Mouse (Mus musculus) heart, postnatal 36 days (tissue): ENCODE measurements around the gene Gys1. TPM values are rescaled to one million over a fixed set of nuclear protein-coding genes. Genes with fewer than 3 reads are reported as not detected.
A peak's percentile ranks its signal among the peaks of the same experiment; 100 is the strongest.
"Not testable (repeated sequence)": the region's sequence is repeated elsewhere in the genome, so short reads cannot be mapped to it uniquely, and the experiment has no call there.

Experiments used
- DNase-seq, 2 experiments: peaks; one replicate each; pipeline ENCODE4 v3.0.0; 2021 to 2022
- intact Hi-C: fragments of 180-260 bp; cut with DNase I; formaldehyde crosslinking; loops from one replicate; pipeline ENCODE4 v1.15.1; 2025
- total RNA-seq, 2 experiments: library from RNA; stranded (reverse); gene quantifications; 2 replicates each; pipeline ENCODE4 v1.2.3; 2021

The Gys1 gene
- total RNA-seq, 2 experiments from 2014 or later = 96.0 to 102 TPM

DNA sequence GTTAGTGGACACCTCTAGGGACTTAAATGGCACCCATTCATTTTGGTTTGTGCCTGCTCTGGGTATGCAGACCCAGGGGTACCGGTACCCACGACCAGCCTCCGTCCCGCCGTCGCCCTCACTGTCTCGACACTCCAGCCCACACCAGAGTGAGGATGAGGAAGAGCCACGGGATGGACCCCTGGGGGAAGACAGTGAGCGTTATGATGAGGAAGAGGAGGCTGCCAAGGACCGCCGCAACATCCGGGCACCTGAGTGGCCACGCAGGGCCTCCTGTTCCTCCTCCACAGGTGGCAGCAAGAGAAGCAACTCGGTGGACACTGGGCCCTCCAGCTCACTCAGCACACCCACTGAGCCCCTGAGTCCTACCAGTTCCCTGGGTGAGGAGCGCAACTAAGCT is 20.3 kb downstream of the Gys1 start:
- intact Hi-C loops = no loop called here
- no peak for DNase-seq

DNA sequence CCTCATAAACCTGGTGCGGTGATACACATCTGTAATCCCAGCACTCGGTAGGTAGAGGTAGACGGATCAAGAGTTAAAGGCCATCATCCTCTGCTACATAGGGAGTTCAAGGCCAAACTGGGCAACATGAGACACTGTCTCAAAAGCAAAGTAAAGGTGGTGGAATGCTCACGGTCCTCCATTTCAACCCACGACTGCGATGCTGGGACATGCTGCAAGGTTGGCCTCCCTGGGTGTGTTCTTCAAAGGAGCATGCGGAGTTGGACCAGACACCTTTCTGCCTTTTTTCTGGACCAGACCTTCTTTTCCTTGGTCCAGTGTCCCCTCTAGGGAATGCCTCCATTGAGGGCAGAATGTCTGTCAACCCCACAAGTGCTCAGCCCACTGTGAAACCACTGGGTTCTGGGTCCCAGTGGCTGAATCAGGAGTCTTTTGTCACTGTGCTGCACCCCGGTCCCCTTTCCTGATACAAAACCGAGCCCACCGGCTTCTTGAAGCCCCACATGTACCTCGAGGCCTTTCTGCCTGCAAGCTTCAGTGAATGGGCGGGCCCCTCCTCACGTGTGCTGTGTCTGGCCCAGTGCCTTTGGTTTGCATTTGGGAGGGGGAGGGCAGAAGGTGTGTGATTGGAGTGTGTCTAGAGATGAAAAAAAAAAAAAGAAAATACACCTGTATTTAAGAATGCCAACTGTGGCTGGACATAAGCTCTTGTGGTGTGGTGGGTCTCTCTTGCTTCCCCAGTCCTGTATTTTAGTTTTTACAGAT is 21.5 kb downstream of the Gys1 start:
- DNase-seq = no peak
- intact Hi-C loops = no loop called here

DNA sequence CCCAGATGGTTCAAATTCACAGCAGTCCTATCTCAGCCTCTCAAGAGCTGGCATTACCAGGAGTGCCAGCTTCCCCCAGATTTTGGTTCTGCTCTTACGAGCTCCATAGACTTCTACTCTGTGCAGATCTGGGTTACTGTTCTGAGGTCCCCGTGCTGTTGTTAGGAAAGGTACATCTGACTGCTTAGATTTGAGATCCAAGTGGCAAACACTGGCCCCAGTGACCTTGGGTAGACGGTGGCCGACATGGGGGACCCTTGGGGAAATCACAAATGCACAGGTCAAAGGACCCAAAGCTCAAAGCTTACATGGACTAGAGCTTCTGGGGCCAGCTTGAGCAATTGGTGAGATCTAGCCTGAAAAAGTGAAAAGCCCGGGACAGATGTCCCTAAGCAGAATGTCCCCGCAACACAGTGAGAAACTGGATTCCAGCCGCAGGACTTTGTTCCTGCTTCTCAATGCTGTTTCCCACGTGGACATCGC is 22.1 kb downstream of the Gys1 start:
- no peak for DNase-seq
- intact Hi-C loops = no loop called here

DNA sequence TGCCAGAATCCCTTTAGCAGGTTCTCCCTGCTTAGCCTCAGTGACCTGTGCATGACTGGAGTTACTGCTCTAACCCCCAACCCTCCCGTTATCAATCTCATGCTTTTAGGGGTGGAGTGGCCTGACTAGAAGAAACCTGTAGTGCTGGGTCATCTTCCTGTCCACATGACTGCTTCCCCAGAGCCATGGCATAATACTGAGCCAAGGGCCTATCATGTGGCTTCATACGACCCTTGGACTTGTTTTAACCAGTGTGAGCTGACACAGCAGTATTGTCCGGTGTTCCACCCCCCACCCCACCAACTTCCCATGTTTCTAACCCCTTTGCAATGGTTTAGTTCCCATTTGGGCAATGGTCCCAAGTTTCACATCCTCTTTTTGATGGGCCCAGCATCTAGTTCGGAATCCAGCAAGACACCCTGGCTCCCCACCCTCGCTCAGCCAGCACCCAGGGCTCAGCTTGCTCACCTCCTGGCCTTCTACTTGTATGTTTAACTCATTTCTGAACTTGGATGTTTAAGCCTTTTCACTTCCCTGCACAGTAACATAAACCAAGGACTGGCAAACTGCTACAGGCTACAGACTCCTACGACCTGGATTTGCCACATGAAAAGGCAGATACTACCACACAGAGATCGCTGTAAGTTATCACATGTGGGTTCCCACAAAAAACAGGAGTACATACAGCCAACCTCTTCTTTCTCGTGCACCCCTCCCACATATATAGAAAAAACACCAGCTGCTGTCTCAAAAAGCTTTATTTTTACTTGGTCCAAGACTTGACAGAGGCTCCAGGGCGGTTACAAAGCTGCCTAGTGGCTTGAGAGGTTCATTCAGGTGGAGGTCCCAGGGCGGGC is 22.8 kb downstream of the Gys1 start:
- intact Hi-C loops = no loop called here

DNA sequence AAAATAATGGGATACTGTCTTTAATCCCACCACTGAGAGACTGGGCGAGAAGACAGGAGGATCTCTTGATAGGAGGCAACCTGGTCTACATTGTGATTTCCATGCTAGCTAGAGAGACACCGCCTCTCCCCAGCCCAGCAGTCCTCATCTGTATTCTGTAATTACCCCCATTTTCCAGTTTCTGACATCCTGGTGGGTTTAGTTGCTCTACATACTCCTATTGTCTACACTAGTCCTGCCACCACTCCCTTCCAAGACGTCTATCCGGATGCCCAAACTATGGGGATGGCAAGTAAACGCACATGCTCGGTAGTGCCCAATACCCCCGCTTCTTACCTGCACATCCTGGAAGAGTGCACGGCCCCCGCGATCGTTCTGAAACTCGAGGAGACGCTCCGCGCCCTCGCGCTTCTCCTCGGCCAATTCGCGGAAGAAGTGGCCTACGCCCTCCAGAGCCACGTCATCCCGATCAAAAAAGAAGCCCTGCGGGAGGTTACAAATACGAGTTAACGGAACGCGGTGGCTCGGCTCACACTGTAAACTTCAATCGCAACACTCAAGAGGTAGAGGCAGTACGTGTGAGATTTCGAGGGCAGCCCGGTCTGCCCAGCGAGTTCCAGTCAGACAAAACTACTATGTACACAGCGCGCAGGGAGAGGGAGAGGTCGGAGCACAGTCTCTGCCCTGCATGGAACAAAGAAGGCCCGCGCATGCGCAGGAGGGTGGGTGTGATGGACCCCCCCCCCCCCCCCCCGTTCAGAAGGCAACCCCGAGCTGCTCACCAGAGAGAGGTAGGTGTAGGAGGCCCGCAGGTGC is 24.3 kb downstream of the Gys1 start:
- intact Hi-C loops = no loop called here

More for the DNA sequence above, 22.8 kb downstream of the Gys1 start:
- DNase-seq = no peak

DNA sequence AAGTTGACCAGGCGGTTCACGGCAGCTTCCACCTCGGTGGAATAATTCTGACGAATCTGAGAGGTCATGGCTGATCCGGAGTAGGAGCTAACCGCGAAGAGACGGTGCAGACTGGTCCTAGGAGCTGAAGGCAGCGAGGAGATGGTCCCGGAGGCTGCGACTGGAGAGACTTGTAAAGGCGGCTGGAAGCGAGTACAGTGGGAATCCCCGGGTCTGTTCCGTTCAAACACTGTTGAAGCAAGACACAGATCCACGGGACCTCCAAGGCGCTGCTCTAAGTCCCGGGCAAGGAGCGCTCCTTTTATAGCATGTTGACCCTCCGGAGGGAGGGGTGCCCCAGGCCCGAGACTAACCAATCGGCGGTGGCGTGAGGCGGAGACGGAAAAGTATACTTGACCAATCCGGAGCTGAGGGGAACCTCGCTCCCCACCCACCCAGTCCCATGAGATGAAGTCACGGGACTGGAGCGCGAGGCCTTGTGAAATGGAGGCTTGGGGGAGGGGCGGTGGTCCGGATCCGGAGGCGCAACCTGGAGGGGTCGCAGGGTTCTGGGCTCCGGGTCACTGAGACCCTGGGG is 25.0 kb downstream of the Gys1 start, which contains the start of gene Ftl1:
Ftl1 (minus strand) TSS at position 321 of the 577 bp plus-strand sequence.
- intact Hi-C loops = not testable (repeated sequence)
- DNase-seq = peak; percentile 93

More for the DNA sequence above, 24.3 kb downstream of the Gys1 start:
- DNase-seq = peak; percentile 81 to 86

DNA sequence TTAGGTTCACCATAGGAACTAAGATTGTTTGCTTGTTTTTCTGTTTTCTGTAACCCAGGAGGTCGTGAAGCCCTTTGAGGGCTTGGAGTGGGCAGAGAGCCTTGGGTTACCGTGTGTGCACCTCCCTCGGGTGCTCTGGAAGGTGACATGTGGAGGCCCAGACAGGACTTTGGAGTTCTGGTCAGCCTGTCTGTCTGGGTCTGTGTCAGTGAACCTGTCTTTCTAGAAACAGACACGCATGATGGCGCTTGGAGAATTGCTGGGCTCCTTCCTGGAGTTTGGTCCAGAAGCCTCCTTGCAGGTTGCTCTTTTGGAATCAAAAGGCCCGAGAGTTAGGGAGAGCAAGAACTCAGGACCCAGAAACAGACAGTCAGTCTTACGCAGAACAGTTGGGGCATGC is 25.7 kb downstream of the Gys1 start:
- peak in 1 of 2 experiments; percentile 57 for DNase-seq
- intact Hi-C loops = no loop called here

DNA sequence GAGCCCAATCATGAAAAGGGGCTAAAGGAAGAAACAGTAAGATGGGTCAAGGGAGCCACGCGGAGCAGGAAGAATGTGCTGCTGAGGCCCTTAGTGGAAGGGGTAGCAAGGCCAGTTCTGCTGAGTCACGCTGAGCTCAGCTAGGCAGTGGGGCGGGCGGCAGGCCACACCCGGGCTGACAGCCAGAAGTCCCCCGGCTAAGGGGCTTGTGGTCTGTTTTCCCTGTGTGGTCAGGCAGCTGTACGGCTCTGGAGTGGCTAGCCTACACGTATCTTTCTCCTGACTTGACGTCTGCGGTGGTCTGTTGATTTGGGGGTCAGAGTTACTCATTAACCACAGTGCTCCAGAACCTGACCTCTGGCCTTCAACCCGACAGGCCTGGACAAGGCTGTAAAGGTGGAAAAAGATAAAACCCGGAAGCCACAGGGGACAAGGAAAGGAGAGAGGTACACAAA is 26.2 kb downstream of the Gys1 start:
- intact Hi-C loops = no loop called here
- peak; percentile 71 to 77 for DNase-seq

DNA sequence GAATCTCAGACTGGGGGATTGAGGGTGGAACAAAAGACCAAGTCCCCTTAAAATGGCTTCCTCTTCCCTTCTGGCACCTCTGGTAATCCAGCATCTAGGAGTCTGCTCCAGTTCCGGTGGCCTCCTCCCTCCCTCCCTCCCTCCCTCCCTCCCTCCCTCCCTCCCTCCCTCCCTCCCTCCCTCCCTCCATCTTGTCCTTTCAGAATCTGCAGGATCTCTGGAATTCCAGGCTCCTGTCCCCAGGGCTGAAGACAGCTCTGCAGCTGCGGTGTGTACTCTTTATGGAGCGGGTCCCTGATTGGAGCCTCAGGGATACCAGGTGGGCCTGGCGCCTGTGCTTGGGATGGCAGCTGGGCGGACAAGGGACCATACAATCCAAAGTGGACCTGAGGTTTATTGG is 26.7 kb downstream of the Gys1 start:
- DNase-seq = no peak
- intact Hi-C loops = no loop called here

DNA sequence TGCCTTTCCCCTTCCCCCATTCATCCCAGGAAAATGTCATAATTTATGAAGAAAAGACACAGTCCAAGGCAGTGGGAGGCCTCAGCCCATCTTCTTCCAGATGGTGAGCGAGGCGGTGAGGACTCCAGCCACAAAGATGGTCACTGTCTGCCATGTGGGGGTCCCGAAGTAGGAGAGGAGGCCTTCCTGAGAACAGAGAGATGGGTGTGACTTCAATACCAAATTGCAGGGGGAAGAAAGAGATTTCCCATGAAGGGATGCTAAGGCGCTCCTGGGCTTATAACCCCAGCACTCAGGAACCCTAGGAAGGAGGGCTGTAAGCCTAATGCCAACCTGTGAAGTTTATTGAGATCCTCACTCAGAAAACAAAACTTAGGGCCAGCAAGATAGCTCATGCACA is 27.1 kb downstream of the Gys1 start:
- no peak for DNase-seq
- intact Hi-C loops = no loop called here

DNA sequence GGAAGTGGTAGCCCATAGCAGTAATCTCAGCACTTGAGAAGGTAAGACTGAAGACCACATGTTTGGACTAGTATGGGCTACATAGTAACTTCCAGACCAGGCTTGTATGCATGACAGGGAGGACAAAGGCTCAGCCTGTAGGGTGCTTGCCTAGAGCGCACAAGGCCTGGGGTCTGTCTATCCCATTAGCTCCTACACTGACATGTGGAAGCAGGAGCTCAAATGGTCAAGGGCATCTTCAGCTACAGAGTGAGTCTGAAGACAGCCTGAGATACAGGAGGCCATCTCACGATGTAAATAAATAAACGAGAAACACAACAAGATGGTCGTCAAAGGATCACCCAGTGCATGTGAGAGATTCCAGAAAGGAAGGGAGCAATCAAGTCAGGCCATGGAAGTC is 27.7 kb downstream of the Gys1 start:
- intact Hi-C loops = no loop called here
- no peak for DNase-seq

DNA sequence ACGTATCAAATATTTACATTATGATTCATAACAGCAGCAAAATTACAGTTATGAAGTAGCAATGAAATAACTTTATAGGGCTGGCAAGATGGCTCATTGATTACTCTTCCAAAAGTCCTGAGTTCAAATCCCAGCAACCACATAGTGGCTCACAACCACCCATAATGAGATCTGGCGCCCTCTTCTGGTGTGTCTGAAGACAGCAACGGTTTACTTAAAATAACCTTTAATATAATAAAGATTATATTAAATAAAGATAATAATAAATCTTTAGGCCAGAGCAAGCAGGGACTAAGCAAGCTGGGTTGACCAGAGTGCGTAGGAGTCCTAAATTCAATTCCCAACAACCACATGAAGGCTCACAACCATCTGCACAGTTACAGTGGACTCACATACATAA is 28.2 kb downstream of the Gys1 start:
- intact Hi-C loops, DNase-seq: not testable (repeated sequence)

DNA sequence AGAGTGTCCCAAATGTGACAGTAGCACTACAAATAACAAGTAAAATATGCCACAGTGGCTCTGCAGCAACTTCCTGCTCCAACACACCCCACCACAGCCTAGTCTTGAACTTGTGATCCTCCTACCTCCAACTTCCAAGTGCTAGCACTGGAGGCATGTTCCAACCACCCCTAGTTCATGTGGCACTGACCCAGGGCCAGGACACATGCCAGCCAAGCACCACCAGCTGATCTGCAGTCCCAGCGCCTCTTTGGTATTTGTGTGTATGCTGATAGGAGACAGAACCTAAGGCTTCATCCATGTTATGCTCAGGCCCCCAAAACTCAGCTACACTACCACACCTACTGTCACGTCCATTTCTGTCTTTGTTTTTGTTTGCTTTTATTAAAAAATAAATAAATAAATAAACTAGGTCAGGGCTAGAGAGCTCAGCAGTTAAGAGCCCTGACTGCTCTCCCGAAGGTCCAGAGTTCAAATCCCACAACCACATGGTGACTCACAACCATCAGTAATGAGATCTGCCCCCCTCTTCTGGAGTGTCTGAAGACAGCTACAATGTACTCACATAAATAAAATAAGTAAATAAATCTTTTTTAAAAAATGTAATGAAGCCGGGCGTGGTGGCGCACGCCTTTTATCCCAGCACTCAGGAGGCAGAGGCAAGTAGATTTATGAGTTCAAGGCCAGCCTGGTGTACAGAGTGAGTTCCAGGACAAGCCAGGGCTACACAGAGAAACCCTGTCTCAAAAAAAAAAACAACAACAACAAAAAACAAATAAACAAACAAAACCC is 29.5 kb downstream of the Gys1 start:
- intact Hi-C loops = no loop called here
- DNase-seq = no peak

DNA sequence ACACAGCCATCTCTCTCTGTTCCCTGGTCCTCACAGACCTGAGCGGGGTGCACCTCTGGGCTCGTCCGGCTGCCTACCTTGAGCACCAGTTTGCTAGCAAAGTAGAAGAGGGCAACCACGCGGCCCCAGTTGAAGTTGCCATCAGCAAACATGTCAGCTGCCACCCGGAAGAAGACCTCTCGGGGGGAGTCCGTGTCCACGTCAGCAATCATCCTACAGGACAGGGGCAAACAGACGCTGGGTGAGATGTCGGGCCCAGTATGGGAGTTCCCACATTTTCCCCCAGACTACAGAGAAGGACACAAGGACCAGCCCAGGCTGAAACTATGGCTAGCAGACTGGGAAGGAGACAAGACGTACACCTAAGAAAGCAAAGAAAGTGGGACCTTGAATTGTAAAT is 30.5 kb downstream of the Gys1 start:
- DNase-seq = no peak
- intact Hi-C loops = no loop called here

DNA sequence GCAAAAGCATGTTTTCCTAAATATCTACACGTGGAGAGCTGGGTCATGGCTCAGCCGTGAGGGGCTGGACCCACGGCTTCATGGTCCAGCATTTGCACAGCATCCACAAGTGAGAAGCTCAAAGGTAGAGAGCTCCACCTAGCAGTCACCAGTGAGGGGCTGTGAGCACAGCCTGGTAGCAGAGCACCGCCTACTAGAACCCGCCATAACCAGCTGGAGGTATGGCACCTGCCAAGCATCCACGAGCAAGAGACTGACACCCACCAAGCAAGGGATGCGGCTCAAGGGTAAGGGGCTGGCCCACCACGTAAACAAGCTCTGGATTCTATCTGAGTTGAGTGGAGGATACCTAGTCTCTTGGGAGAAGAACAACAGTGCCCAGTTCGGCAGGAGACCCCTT is 30.9 kb downstream of the Gys1 start:
- DNase-seq = no peak
- intact Hi-C loops = no loop called here

DNA sequence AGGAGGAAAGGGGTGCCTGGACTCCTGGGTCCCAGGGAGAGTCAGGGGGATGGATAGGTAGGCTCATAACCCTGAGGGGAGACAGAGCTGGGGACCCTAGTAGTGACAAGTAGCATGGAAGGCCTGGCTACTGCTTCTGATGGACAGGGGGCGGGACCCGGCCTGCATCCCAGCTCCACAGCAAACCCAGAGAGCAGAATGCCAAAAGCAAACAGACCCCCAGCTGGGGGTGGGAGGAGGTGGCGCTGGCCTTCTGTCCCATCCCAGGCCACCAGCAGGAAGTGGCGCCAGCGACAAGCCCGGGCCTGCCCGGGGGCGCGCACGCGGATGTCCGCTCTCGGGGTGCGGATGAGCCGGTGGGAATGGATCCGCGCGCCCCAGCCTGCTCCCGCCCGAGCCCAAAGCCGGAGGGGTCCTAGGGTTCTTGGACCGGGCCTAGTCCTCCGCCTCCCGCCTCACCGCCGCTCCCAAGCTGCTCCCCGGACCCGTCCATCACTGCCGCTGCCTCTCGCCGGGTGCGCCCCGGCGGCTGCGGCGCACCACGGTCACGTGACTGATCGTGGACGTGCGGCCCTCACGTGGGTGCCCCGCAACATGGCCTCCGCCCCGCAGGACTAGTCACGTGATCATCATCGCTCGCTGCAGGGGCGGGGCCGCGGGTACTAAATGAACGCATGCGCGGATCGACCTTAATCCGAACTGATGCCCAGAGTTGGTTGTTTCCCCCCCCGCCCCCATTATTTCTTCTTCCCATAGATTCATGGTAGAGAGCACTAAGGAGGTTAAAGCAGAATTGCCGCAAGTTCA is 31.8 kb downstream of the Gys1 start, which contains the start of gene Bax:
Bax (minus strand) TSS at position 616 of the 807 bp plus-strand sequence.
- peak; percentile 93 to 94 for DNase-seq
- intact Hi-C loops = no loop called here

DNA sequence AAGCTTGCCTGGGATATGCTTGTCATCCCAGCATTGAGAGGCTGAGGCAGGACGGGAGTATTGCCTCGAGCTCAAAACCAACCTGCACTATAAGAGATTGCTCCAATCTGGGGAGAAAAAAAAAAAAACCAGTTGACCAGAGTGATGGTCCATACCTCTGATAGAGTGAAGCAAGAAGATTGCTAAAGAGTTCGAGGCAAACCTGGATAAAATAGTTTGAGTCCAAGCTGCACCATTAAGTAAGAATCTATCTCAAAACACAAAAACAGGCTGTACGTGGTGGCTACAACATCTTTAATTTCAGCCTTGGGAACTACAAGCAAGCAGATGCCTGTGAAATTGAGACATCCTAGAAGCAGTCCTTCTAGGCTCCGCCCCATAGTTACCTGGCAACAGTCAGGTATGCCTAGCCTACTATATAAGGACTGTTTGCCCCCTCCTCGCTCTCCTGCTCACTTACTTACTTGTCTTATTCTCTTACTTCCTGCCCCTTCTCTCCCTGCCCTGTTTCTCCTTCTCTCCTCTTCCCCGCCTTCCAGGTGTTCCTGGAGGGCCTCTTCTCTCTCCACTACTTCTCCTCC is 32.5 kb downstream of the Gys1 start:
- intact Hi-C loops = no loop called here
- DNase-seq = no peak

DNA sequence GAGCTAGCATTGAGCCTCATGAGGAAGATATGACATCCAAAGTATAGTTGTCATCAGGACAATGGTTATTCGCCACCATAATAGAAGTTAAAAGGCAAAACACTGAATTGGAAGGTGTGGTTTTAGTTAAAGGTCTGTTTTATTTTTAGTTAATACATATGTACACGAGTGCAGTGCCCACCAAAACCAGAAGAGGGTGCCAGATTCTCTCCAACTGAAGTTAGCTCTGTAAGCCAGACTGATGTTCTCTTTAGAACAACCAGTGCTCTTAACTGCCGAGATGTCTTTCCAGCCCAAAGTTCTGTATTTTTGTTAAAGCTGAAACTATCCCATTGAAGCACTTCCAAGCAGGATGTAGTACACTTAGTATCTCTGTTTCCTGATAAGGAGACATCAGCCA is 36.2 kb downstream of the Gys1 start:
- DNase-seq = peak; percentile 72 to 87
- intact Hi-C loops = loop anchor here (2.0 kb wide), 1 partner anchor 58 kb away; no protein-coding TSS in a partner anchor
